Mouse (Mus musculus) c-Kit-positive CD71-negative TER-119-negative erythroid progenitor cells, embryonic 14.5 days (primary cell): ENCODE measurements around the gene Utrn.

Experiments used
- DNase-seq: peaks from one replicate; pipeline ENCODE4 v3.0.0-alpha.2; 2013; ENCODE audit warnings: low read depth

Gene Utrn

DNA sequence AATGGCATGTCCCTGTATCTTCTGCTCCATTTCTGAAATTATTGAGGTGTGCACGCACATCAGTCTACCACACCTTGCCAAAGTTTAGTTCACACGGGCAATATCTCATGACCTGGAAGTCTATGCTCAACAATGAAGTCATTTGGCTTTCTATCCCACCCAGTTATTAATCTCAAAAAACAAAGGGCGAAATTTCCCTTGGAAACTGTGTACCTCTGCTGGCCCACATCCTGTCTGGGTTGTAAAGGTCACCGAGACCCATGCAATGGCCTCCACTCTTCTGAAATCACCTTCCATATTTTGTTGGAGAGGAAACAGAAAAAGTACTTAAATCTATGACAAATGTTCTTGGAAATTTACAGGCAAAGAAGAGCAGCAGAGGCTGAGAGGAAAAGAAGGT is 70.9 kb downstream of the Utrn start:
- no peak for DNase-seq

DNA sequence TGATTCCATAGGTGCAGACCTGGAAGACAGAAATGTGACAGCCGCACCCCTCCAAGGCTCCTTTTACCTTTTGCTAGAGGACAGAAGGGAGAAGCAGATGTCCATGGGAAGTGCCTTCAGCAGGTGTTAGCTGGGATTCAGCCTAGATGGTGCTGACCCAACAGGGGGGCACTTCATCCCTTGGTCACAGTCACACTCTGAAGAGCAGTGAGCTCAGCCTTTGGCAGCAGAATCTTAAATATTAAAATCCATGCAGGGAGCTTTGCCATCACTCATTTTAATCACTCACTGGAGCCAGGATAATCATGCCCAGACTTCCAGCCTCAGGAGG is 72.7 kb downstream of the Utrn start:
- DNase-seq: no peak

DNA sequence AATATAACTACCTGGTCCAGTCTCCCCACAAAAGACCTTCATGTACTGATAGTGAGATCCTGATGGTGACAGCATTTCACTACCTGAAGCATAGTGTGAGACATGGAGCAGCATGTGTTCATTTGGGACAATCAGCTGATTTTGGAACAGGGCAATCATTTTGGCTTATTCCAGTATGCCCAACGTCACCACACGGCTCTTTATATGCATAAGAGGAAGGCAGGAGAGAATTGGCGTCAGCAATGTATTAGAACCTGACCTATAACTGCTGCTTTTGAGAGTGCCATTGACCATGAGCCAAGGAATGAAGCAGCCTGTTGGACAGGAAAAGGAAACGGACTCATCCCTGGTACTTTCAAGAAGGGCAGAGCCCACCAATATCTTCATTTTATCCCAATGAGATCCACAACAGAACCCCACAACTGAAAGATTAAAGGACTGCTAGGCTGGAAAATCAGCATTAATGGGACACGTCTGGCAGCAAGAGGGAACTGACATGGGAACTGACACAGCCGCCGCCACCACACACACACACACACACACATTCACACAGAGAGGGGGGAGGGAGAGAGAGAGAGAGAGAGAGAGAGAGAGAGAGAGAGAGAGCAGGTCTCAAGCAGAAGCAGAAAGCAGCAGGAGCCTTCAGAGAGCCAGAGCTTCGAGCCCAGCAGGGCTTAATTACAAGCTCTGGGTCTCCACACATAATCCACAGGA is 73.2 kb downstream of the Utrn start:
- no peak for DNase-seq

DNA sequence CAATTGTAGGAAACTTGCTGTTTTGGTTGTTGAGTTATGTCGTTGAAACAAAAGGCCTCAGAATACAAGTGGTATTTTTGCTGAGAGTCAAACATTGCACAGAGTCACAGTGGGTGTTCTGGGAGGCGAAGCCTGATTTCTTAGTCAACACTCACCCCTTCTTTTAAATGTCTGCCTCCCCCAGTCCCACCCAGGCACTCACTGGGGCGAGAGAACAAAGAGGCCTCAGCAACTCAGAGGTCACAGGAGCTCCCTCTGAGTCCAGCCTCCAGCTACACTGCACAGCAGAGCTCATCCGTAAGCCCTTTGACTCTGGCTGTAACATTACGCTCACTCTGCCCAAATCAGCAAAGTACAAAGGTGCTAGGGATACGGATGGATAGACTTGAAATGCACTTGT is 77.1 kb downstream of the Utrn start:
- no peak for DNase-seq

- DNase-seq: no peak
Observed at GRCm38 (mm10) chr10:12790881-12791280, 78.3 kb downstream of the Utrn start.

DNA sequence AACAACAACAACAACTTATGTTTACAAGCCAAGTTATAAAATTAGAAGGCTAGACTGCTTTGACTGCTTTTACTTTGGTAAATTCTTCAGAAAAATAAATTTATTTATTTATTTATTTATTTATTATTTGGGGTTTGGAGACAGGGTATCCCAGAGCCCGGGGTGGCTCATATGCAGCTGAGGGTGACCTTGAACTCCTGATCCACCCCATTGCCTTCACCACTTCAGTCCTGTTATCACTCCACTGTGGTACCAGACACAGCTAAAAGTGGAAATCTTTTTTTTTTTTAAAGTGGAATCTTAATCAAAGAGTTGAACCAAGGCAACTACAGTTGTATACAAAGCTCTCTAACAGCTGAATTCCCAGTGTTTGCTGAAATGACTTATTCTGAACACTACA is 80.6 kb downstream of the Utrn start:
- no peak for DNase-seq

DNA sequence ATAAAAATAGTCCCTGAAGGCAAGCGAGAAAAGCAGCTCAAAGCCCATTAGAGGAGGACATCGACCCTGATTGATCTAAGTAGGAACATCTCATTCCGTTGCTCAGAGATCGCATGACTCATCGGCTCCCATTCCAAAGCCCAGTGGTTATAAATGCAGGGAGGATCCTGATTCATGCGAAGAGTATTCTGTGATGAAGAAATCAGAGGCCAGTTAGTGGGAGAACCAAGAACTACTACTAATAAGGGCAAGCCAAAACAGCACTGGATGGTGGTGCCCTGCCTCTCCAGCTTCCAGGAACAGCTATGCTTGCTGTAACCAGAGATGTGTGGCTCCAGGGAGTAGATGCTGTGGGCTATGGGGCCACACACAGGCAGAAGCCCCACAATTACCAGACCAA is 81.2 kb downstream of the Utrn start:
- DNase-seq: no peak

DNA sequence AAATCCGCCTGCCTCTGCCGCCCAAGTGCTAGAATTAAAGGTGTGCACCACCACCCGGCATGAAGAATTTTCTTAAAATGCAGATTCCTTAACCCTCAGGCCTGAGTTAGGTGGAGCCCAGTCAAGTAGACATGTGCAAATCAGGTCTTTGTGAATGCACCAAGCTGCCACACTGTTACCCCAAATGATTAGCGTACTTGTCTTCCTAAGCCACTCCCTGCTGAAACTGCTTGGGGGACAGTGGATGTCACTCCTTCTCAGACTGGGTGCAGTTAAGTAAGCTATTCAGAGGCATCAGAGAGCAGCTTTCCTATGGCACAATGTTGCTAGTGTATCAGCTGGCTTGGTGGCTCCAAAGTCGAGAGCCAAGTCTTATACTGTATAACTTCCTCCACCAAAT is 83.9 kb downstream of the Utrn start:
- no peak for DNase-seq

DNA sequence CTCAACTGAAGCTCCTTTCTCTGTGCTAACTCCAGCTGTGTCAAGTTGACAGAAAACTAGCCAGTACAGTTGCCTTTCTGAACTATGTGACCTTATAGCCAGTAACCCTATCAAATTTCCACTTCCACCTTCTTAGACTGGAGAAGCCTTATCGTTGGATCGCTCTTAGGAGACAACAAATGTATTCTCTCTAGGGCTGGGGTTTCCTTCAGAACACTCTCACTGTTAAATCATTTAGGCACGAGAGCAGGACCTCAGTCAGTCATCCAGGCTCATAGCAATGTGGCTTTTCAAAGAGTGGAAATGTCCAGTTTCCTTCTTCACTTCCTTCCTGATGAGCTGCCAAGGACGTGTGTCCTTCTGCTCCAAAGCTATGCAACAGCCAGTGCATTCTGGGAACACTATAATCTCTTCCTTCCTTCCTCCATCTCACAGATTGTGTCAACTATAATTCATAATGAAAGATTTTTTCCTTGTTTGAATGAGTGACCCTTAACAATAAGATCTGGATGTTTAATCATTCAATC is 87.7 kb downstream of the Utrn start:
- no peak for DNase-seq

- DNase-seq: no peak
Observed at GRCm38 (mm10) chr10:12773178-12773577, 96.0 kb downstream of the Utrn start.

- no peak for DNase-seq
Observed at GRCm38 (mm10) chr10:12771511-12771910, 97.7 kb downstream of the Utrn start.

GRCm38 (mm10) chr10:12762668-12763067 is 106.5 kb downstream of the Utrn start:
- no peak for DNase-seq

DNA sequence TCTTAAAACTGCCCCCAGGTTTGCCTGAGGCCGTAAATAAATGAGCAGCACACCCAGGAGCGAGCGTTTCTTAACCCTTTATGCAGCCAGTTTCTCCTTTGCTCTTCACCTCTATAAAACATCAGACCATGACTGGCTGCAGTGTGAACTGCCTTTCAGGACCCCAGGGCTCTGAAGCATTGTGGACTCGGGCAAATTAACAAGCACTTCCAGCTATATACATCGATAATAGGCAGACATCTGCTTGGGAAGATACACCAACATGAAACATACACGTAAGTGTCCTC is 110.5 kb downstream of the Utrn start:
- DNase-seq: no peak

GRCm38 (mm10) chr10:12757943-12758701 is 111.0 kb downstream of the Utrn start:
- DNase-seq: no peak

DNA sequence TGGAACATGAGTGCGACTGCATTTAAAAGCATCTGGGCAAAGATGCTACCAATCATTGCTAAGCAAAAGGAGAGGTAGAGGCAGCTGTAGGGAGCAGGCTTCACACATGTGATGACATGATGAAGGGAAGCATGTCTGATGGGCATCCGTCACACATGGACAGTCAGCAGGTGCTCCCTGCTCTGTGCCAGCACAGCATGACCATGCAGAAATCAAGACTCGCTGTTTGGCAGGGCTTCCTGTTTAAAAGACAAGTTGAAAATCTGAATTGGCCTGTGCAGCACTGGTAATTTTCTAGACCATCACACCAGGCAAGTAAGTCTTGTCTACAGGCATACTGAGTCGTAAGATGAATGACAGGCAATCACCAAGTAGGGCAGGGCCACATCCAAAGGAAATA is 112.5 kb downstream of the Utrn start:
- DNase-seq: no peak

GRCm38 (mm10) chr10:12754911-12755310 is 114.3 kb downstream of the Utrn start:
- no peak for DNase-seq

GRCm38 (mm10) chr10:12754166-12754565 is 115.0 kb downstream of the Utrn start:
- no peak for DNase-seq

DNA sequence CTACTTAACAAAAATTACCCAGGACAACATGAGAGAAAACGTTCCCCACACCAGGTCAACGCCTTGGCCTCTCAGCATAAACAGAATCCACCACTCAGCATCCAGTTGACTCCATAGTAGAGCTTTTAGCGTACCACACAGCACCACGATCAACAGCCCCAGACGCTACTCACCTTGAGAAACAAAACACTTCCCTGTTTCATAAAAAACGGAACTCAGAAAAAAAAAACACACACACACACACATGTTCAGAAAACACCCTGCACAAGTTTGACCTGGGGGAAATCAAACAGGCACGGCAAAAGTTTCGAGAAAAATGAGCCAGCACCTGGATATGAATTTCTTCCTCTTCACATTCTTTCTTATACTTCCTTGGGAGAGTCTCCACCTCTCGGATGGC is 125.4 kb downstream of the Utrn start:
- DNase-seq: no peak

GRCm38 (mm10) chr10:12739302-12739987 is 129.7 kb downstream of the Utrn start:
- DNase-seq: no peak

DNA sequence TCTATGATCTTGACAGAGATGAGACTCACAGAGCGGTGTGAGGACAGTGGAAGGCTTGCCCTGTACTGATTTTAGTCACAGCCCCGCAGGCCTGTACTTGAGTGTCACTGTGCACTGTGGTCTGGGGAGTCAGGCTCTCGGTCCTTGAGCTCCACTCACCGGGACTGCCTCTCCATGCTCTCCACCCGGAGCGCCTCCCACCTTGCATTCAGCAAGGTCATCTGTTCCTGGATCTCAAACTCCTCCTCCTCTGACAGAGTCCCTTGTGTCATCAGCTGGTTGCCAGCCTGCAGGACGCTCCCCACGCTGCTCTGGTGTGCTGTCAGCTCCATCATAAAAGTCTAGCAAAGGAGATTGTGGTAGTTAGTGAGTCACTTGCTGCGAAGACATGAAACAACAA is 131.2 kb downstream of the Utrn start:
- DNase-seq: no peak

DNA sequence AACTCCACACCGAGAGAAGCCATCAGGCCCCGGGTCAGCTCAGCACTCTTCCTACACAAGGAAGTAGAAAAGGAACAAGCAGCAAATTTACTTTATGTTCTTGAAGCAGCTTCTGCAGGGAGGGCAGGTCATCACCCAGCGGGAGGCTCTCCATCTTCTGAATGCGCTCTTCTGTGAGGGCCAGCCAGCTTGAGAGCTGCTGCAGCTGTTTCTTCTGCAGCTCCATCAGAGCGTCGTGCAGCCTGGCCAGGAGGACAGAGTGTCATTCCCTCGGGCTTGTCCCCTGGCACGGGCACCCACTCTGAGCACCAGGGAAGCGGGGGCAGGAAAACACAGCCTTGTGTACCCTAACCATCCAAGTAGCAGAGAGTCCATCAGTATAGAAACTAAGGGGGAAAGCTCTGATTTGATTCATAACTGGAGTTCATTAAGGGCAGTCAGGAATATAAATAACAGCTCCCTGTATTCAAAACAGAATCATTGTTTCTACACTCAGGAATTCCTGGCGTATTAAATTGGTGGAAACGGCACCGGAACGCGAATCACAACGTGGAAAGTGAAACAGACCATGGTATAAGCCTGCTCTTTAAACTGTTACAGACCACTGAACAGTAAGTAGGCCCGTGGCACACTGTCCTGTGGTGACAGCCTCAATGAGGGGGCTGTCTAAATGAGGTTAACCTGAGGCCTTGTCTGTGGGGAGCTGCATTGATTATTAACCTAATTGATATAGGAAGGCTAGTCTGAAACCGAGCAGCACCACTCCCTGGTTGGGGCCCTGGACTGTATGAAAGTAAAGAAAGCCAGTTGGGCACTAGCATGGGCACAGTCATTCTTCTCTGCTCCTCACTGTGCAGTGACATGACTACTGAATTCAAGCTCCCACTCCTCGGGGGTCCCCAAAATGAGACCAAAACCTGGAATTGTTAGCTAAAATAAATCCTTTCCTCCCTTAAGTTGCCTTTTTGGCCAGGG is 132.0 kb downstream of the Utrn start:
- no peak for DNase-seq

- no peak for DNase-seq
Observed at GRCm38 (mm10) chr10:12735695-12736094, 133.5 kb downstream of the Utrn start.
